Mouse (Mus musculus) layer of hippocampus, postnatal 36 days (tissue): ENCODE results near the gene Pakap. TPM values are rescaled to one million over a fixed set of nuclear protein-coding genes. Genes with fewer than 3 reads are reported as not detected.

Experiments
- DNase-seq, 2 experiments: peaks; one replicate each; pipeline ENCODE4 v3.0.0; 2022
- total RNA-seq, 2 experiments: library from RNA; stranded (reverse); gene quantifications; 2 replicates each; pipeline ENCODE4 v1.2.3; 2021

Gene Pakap
- total RNA-seq, 2 experiments from 2014 or later: 18.3 to 23.7 TPM

- no peak for DNase-seq
These were observed 58.9 kb downstream of the Pakap start for GRCm38 (mm10) chr4:57626921-57627320.

GRCm38 (mm10) chr4:57632386-57632785, 64.4 kb downstream of the Pakap start:
- DNase-seq: no peak

GRCm38 (mm10) chr4:57633052-57633451, 65.1 kb downstream of the Pakap start:
- no peak for DNase-seq

- no peak for DNase-seq
These were observed 67.0 kb downstream of the Pakap start for GRCm38 (mm10) chr4:57634956-57635355.

GRCm38 (mm10) chr4:57636782-57637482, 69.0 kb downstream of the Pakap start:
- DNase-seq: no peak

GRCm38 (mm10) chr4:57637636-57638386, 69.8 kb downstream of the Pakap start:
- DNase-seq: peak; percentile 22 to 26

- no peak for DNase-seq
These were observed 71.0 kb downstream of the Pakap start for GRCm38 (mm10) chr4:57638941-57639340.

- DNase-seq: no peak
These were observed 72.2 kb downstream of the Pakap start for GRCm38 (mm10) chr4:57640222-57640621.

GRCm38 (mm10) chr4:57640971-57641370, 73.0 kb downstream of the Pakap start:
- DNase-seq: no peak

GRCm38 (mm10) chr4:57650994-57651393, 83.0 kb downstream of the Pakap start:
- no peak for DNase-seq

- no peak for DNase-seq
These were observed 83.6 kb downstream of the Pakap start for GRCm38 (mm10) chr4:57651547-57651946.

- no peak for DNase-seq
These were observed 84.4 kb downstream of the Pakap start for GRCm38 (mm10) chr4:57652185-57652904.

GRCm38 (mm10) chr4:57655966-57656365, 88.0 kb downstream of the Pakap start:
- DNase-seq: no peak

- DNase-seq: peak; percentile 63 to 66
These were observed 88.4 kb downstream of the Pakap start for GRCm38 (mm10) chr4:57656388-57656787.

GRCm38 (mm10) chr4:57656861-57657260, 88.9 kb downstream of the Pakap start:
- DNase-seq: no peak

GRCm38 (mm10) chr4:57660470-57660869, 92.5 kb downstream of the Pakap start:
- no peak for DNase-seq

GRCm38 (mm10) chr4:57666101-57666500, 98.1 kb downstream of the Pakap start:
- DNase-seq: no peak

GRCm38 (mm10) chr4:57670813-57671469, 103.0 kb downstream of the Pakap start:
- no peak for DNase-seq

GRCm38 (mm10) chr4:57672541-57672940, 104.6 kb downstream of the Pakap start:
- no peak for DNase-seq

GRCm38 (mm10) chr4:57672996-57673906, 105.3 kb downstream of the Pakap start:
- peak; percentile 83 to 86 for DNase-seq

- no peak for DNase-seq
These were observed 106.4 kb downstream of the Pakap start for GRCm38 (mm10) chr4:57674351-57674750.

- DNase-seq: no peak
These were observed 107.4 kb downstream of the Pakap start for GRCm38 (mm10) chr4:57675387-57675786.
